Mouse (Mus musculus) large intestine, adult 2 months (tissue): Measurements from ENCODE around the gene Hyou1. TPM values are rescaled to one million over a fixed set of nuclear protein-coding genes. Genes with fewer than 3 reads are reported as not detected.
A peak's percentile ranks its signal among the peaks of the same experiment; 100 is the strongest.
"Not testable (repeated sequence)": the region's sequence is repeated elsewhere in the genome, so short reads cannot be mapped to it uniquely, and the experiment has no call there.

Source experiments
- DNase-seq: peaks from one replicate; pipeline ENCODE4 v3.0.0-alpha.2; 2012; ENCODE audit warnings: low read depth, low spot score
- WGBS: fragments of 180-500 bp; shearing (Covaris S2); methylation state at CpG from one replicate; pipeline ENCODE4 v1.1.7; 2018; 5-methylcytosine and 5-hydroxymethylcytosine counted together
- polyA plus RNA-seq: library from polyadenylated mRNA; depleted of rRNA; stranded (reverse); fragments of >200 nt; gene quantifications from 2 replicates; pipeline ENCODE4 v1.2.3, GENCODE M21; 2012

Hyou1 gene
- polyA plus RNA-seq, 1 experiment = 82.2 TPM

DNA sequence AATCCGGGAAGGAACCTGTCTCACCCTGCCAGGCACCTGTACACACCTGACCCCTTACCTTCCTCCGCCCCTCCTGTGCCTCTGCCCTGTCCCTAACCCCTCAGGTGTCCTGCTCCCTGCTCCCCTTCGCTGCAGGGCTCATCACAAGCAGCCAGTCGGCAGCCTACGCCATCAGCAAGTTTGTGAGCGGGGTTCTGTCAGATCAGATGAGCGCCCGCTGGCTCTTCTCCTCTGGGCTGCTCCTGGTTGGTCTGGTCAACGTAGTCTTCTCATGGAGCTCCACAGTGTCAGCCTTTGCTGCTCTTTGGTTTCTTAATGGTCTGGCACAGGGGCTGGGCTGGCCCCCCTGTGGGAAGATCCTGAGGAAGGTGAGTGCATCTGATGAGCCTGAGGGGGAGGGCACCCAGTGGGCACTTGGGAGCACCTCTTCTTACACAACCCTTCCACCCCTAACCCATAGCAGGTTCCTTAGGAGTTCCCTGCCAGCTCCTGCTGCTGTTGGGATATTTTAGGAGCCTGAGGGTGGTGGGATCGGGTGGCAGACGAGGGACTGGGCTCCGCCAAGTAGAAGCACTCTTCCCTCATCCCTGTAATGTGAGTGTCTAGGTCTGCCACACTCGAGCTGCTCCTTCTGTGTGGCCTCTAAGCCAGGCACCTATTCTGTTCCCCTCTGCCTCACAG is 20.0 kb downstream of the Hyou1 start:
- WGBS = 70% methylated on average over 13 of the region's 13 CpGs
- DNase-seq = no peak

DNA sequence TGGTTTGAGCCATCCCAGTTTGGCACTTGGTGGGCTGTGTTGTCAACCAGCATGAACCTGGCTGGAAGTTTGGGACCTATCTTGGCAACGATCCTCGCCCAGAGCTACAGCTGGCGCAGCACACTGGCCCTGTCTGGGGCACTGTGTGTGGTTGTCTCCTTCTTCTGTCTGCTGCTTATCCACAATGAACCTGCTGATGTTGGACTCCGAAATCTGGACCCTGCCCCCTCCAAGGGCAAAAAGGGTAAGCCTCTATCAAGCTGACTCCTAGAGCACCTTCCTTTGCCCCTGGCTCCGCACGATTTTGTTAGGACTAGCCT is 20.5 kb downstream of the Hyou1 start:
- no peak for DNase-seq
- WGBS = 89% methylated on average over 6 of the region's 6 CpGs

DNA sequence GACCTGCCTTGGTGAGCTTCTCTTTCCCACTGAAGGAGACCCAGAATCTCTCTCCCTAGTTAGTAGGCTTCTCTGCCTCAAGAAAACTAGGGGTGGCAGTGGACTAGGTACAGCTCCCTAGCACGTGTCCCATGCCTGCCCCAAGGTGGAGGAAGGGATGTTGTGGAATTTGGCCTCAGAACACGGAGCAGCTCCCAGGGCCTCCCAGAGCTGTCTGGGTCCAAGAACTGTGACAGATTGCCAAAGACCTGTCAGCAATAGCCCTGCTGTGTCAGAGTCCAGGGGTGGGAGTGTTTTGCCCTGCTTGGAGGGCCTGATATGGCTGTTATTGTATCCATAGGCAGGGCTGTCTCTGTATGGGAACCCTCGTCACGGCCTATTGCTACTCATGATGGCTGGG is 21.8 kb downstream of the Hyou1 start:
- 66% methylated on average over 4 of the region's 4 CpGs for WGBS
- DNase-seq = no peak

DNA sequence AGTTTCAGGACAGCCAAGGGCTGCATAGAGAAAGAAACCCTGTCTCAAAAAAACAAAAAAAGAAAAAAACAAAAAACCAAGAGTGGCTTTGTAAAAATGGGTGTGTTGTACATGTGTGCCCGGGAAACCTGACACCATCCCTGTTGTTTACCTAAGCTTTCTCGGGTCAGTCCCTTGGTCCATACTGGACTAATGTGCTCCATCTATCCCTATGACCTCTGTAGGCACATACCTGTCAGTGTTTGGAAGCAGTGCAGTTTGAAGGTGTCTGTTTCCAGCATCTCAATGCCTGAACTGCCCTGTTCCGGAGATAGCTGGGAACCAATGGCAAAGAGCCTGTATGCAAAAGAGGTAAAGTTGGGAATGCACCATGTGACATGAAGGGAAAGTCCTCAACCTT is 25.7 kb downstream of the Hyou1 start:
- WGBS = 51% methylated on average over 3 of the region's 3 CpGs
- DNase-seq = no peak

DNA sequence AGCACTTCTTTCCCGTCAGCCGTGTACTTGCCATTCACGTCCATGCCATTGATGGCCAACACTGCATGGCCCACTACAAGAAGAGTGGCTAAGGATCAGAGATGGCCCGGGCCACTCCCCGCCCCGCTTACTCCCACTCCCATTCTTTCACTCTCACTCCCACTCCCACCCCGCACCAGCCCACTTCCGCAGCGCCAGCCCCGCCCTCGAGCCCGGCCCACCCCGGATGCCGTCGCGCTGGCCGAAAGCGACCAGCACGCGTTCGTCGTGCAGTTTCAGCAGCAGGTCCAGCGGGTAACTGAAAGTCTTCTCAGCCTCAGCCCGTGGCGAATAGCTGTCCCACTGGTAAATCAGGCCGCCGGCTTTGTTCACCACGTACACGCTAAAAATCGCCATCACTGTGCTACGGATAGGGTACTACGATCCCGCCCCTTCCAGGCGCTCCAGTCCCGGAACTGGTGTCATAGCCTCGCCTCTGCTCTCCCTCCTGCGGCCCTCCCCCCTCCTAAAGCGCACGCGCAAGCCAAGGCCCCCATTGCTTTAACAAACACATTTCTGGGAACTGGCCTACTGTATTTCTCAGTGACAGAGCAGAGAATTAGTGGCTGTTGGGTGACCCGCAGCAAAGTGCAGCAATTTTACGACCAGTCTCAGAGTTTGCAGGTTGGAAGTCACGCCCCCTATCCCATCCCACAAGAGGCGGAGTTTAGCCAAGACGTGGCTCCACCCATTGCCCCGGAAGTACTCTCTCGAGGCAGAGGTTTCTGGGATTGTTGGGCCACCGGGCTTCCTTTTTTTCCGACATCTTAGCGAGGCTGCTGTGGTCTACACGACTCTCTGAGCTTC is 27.8 kb downstream of the Hyou1 start, which contains the start of the genes Rps25 and Trappc4:
Gene Rps25, plus strand, starts transcription at position 234 of the 846 bp plus-strand sequence.
Gene Trappc4, minus strand, starts transcription at position 695 of the 846 bp plus-strand sequence.
- peak; percentile 89 for DNase-seq
- under 1% methylated on average over 51 of the region's 51 CpGs for WGBS

DNA sequence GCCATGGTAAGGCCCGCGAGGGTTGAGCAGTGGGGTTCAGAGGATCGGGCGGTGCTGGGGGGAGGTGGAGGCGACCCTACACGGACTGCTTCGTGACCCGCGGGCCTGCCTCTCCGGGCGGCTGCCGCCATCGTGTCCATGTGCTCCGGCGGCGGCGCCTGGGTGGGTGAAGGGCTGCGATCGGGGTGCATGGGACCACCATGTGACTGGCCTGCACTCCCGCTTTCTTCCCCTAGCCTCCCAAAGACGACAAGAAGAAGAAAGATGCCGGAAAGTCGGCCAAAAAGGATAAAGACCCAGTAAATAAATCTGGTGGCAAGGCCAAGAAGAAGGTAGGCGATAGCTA is 28.4 kb downstream of the Hyou1 start:
- no peak for DNase-seq
- under 1% methylated on average over 24 of the region's 24 CpGs for WGBS

DNA sequence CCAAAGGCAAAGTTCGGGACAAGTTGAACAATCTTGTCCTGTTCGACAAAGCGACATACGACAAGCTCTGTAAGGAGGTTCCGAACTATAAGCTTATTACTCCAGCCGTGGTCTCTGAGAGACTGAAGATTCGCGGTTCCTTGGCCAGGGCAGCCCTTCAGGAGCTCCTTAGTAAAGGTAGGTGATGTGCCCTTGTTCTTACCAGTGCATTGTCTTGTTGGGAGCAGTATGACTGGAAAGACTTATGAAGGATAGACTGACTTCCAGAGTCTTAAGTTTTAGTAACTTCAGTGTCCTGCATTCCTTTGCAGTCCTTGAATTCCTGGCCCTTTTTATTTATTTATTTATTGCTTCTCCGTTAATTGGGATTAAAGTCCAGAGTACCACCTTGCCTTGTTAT is 29.4 kb downstream of the Hyou1 start:
- WGBS = 69% methylated on average over 9 of the region's 9 CpGs
- DNase-seq = not testable (repeated sequence)

DNA sequence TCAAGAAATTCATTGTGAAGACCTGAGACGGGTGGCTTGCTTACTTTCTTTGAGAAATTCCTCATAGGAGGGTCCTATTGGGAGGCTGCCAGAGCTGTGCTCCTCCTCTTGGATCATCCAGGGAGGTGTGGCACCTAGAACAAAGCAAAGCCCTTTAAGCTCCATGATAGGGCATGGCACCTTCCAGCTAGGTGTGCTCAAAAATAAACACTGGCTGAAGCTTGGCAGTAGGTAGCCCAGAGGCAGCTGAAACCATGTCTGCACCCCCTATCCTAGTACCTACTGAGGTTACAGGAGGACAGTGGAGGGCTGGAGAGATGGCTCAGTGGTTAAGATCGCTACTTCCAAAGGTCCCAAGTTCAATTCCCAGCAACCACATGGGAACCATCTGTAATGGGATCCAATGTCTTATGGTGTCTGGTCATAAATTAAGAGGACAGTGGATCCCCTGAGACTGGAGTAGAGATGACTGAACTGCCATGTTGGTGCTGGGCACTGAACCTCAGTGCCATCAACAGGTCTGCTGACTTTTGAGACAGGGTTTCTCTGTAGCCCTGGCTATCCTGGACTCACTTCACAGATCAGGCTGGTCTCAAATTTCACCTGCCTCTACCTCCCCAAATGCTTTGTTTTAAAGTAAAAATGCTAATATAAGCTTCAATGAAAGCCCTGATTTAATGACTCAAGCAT is 31.5 kb downstream of the Hyou1 start:
- no peak for DNase-seq
- WGBS = 68% methylated on average over 2 of the region's 2 CpGs

DNA sequence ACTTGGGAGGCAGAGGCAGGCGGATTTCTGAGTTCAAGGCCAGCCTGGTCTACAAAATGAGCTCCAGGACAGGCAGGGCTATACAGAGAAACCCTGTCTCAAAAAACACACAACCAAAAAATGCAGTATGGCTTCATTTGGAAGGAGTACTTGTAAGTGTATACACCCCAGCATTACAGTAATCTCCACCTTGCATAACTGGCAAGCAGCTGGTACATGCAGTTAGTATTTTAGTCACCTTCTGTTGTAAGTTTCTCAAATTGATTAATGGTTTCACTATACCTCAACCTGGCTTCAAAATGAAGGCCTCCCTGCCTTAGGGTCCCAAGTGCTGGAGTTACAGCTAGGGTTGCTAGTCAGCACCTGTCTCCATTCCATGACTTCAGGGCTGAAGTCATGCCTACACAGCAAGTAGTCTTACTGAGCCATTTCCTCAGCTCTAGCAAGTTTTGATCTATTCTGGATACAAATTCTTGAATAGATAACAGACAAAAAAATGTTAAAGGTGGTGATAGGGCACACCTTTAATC is 32.4 kb downstream of the Hyou1 start:
- WGBS = 95% methylated on average over 1 of the region's 1 CpGs
- DNase-seq = no peak

DNA sequence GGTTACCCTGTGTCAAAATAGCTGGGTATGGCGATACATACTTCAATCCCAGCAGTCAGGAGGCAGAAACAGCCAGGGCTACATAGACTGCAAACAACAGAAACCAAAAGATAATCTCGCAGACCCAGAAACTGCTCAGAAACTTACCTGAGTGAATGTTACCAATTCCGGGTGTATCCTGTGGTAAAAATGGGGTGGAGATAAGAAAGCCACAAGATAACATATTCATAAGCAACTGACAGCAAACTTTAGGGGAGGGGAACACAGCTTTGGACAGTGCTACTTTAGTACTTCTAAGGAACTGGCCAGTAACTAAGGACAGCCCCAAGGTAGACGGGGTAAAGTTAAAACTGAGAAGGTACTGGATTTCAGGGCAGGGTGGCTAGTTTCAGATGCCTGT is 33.0 kb downstream of the Hyou1 start:
- no peak for DNase-seq
- WGBS = 68% methylated on average over 4 of the region's 4 CpGs

DNA sequence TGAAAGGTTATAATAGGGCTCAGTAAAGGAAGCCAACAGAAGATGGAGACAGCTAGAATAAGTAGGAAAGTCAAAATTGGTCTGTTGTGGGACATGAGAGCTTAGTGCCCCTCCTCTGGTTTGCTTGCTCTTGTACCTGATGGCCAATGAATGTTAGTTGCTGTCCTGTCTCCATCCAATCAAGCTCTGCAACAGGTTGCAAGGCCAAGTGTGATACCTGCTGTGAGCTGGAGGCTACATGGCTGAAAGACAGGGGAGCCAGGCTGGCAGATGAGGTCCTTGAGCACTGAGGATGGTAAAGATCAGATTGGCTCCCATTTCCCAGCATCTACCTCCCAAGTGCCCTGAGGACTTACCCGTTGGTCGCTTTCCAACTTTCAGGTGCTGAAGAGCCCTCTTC is 33.5 kb downstream of the Hyou1 start:
- DNase-seq = no peak
- WGBS = 79% methylated on average over 2 of the region's 2 CpGs

DNA sequence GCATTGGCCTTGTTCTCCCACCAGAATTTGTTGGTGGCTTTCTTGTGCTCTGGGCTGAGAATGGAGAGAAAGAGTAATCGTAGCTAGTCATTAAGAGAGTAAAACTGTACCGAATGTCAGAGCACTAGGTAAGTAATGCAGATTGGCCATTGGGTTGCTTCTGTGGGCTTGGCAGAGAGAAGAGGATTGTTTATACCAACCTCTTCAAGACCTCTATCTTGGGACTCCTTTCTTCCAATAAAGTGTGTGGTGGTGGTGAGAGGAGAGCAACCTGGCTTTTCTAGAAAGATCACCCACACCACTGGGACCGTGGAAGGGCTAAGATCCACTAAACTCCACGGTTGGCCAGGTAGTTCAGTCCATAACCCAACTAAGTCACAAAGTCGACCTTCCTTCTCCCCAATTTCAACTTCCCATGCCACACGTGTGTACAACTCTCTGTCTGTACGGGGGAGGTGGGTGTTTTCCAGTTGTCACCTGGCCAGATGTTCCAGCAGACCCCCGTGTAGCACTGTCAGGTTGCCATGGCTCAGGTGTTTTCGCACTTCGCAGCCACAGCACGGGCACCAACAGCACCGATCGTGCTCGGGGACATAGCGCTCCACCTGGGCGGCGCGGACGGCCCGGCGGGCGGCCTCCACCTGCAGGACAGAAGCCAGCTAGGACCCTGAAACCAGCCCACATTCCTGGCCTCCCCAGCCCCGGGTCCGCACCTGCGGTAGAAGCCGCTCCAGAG is 38.0 kb downstream of the Hyou1 start:
- WGBS = 3% methylated on average over 26 of the region's 26 CpGs

DNA sequence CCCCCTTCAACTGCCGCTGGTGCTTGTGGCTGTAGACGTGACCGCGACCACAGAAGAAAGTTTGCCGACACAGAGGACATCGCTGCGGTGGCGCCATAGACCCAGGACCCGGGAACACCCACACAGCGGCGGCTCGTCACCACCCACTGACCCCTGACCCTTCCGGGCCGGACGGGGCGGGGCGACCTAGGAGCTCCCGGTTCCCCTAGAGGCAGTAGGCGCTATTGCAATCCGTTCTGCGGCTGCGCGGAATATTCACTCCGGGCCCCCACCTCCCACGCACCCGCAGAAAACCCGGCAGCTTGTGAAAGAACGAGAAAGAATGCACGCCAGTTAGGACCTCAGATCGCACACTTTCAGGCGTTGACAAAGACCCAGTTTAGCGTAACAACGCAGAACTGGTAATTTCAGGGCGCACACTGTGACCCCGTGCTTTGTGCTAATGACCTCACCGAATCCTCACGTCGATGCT is 38.6 kb downstream of the Hyou1 start:
- WGBS = under 1% methylated on average over 38 of the region's 38 CpGs
- peak; percentile 71 for DNase-seq

More for the DNA sequence above, 38.0 kb downstream of the Hyou1 start:
- no peak for DNase-seq

DNA sequence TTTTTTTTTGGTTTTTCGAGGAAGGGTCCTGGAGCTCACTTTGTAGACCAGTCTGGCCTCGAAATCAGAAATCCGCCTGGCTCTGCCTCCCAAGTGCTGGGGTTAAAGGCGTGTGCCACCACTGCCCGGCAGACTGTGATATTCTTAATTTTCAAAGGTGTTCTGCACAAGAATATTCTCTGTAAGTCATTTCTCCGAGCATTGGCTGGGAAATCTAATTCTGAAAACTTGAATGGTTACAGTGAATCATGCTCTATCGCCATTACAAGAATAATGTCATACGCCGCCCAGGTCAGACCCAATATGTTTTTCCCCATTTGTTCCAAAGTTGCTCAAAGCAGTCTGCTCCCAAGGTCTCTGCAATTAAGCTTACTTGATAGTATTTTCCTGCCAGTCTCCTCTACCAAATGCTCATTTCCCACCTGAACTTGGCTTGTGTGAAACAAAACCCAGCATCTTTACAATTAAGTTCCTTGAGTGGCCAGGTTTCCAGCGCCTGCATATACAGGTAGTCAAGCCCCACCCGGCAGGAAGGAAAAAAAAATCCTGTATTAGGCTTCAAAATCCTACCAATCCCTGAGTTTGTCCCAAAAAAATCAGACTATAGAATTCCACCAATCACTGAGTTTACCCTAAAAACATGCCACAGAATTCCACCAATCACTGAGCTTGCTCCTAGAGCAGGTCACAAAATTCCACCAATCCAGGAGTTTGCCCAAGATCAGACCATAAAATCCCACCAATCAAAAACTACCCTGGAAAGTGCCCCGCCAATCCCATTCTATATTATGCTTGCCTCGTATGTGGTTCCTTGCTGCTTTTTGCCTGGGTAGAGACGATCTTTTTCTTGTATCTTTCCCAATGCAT is 39.5 kb downstream of the Hyou1 start, which contains the start of gene Ccdc84:
Gene Ccdc84, minus strand, starts transcription at position 51 of the 867 bp plus-strand sequence.
- no peak for DNase-seq
- WGBS = 72% methylated on average over 14 of the region's 14 CpGs

DNA sequence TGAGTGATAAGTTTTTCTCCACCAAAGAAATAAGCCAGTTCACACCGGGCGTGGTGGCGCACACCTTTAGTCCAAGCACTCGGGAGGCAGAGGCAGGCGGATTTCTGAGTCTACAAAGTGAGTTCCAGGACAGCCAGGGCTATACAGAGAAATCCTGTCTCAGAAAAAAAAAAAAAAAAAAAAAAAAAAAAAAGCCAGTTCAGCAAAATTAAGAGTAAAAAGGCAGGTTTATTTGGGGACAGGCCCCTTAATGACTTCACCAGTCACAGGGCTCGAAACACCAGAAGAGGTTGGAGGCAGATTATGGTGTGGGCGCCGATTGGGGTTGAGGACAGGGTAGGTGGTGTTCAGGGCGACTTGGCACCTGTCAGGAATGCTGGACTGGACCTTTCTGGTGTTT is 40.4 kb downstream of the Hyou1 start:
- WGBS = 94% methylated on average over 9 of the region's 9 CpGs
- DNase-seq = not testable (repeated sequence)

DNA sequence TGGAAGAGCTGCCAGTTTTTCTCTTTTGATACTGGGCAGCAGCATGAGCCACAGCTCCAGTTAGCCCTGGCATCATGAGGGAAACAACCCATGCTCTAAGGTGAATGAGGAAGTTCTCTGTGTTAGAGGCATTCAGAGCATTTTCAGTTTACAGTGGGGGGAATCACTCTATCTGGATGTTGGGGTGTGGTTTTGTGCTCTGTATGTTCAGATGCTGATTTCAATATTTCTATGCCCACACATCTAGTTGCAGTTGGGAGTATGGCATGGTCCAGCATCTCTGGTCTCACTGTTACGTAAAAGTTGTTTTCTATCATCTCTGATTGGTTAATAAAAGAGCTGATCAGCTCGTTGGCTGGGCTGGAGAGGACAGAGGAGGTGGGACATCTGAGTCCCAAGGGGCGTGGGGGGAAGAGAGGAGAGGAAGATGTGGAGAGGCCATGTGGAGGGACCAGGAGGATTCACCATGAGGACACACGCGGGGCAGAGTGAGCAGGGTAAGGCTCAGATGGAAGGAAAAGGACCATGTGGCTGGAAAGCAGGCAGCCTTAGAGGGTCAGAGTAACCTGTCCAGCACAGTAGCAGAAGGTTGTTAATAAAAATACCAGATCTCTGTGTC is 41.1 kb downstream of the Hyou1 start:
- WGBS = 64% methylated on average over 5 of the region's 5 CpGs

DNA sequence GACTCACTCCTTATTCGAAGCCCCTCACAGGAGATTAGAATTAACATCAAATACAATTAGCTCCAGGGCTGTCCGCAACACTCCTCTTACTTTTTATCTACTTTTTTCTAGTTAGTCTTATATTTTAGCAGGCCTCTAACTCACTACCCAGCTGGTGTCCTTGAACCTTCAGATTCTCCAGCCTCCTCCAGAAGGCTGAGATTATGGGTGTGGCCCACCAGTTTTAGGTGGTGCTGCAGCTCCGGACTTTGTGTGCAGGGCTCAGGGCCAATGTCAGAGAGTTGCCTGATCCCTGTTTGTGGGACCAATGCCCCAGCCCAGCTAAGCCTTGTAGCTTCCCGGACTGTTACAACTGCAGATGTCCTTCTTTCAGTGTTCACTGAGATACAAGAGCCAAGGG is 44.3 kb downstream of the Hyou1 start:
- DNase-seq = no peak
- WGBS = 55% methylated on average over 4 of the region's 4 CpGs

More for the DNA sequence above, 41.1 kb downstream of the Hyou1 start:
- no peak for DNase-seq

DNA sequence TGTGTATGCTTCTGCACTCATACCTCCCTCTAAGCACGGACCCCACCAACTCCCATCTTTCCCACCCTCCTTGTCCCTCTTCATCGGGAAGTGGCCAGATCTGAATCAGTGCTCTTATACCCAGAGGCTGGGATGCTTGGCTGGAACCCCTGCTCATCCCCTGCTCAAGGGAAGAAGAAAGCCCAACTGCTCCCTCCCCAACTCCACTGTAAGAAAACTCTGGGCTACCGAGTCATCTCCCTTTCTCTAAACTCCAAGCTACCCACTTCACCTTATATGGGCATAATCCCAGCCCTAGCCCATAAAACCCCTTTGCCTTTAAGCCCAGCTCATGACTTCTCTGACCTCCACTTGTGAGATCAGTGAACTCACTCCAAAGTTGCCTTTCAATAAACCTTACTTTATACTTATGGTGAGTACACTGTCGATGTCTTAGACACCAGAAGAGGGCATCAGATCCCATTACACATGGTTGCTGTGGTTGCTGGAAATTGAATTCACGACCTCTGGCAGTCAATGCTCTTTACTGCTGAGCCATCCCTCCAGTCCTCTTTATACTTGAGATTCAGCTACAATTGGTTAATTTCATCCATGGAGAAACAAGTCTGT is 53.4 kb downstream of the Hyou1 start:
- no peak for DNase-seq
- 38% methylated on average over 5 of the region's 5 CpGs for WGBS
